Mouse (Mus musculus): ENCODE measurements around the gene Nhlh2.

Gene Nhlh2

GRCm38 (mm10) chr3:102009926-102010381 is at the start of gene Nhlh2:
Gene Nhlh2 (plus strand): TSS chr3:102010076.
- DNase-seq (ENCODE audit: low spot score in 2 of 2) = no peak

- no peak for DNase-seq (ENCODE audit: low spot score in 2 of 2)
Measured at GRCm38 (mm10) chr3:101961146-101961835, 48.6 kb upstream of the Nhlh2 start.

GRCm38 (mm10) chr3:101963501-101963900 is 46.4 kb upstream of the Nhlh2 start:
- DNase-seq (ENCODE audit: low spot score in 2 of 2) = no peak

GRCm38 (mm10) chr3:101964352-101964751 is 45.5 kb upstream of the Nhlh2 start:
- DNase-seq (ENCODE audit: low spot score in 2 of 2) = no peak

- DNase-seq (ENCODE audit: low spot score in 2 of 2) = no peak
Measured at GRCm38 (mm10) chr3:101966825-101967558, 42.9 kb upstream of the Nhlh2 start.

- no peak for DNase-seq (ENCODE audit: low spot score in 2 of 2)
Measured at GRCm38 (mm10) chr3:101975337-101975736, 34.5 kb upstream of the Nhlh2 start.

GRCm38 (mm10) chr3:101978299-101978994 is 31.4 kb upstream of the Nhlh2 start:
- DNase-seq (ENCODE audit: low spot score in 2 of 2) = no peak

GRCm38 (mm10) chr3:101983917-101984316 is 26.0 kb upstream of the Nhlh2 start:
- DNase-seq (ENCODE audit: low spot score in 2 of 2) = no peak

- DNase-seq (ENCODE audit: low spot score in 2 of 2) = no peak
Measured at GRCm38 (mm10) chr3:101985634-101986033, 24.2 kb upstream of the Nhlh2 start.

GRCm38 (mm10) chr3:101990136-101990535 is 19.7 kb upstream of the Nhlh2 start:
- no peak for DNase-seq (ENCODE audit: low spot score in 2 of 2)

- DNase-seq (ENCODE audit: low spot score in 2 of 2) = no peak
Measured at GRCm38 (mm10) chr3:101990995-101991516, 18.8 kb upstream of the Nhlh2 start.

GRCm38 (mm10) chr3:101997851-101998250 is 12.0 kb upstream of the Nhlh2 start:
- no peak for DNase-seq (ENCODE audit: low spot score in 2 of 2)

GRCm38 (mm10) chr3:102010681-102011317 is 923 bp downstream of the Nhlh2 start:
- no peak for DNase-seq (ENCODE audit: low spot score in 2 of 2)

- DNase-seq (ENCODE audit: low spot score in 2 of 2) = no peak
Measured at GRCm38 (mm10) chr3:102011318-102012075, 1.6 kb downstream of the Nhlh2 start.

GRCm38 (mm10) chr3:102012076-102012610 is 2.3 kb downstream of the Nhlh2 start:
- DNase-seq (ENCODE audit: low spot score in 2 of 2) = no peak

GRCm38 (mm10) chr3:102012611-102013211 is 2.8 kb downstream of the Nhlh2 start:
- DNase-seq (ENCODE audit: low spot score in 2 of 2) = no peak

- no peak for DNase-seq (ENCODE audit: low spot score in 2 of 2)
Measured at GRCm38 (mm10) chr3:102020604-102021003, 10.7 kb downstream of the Nhlh2 start.

- no peak for DNase-seq (ENCODE audit: low spot score in 2 of 2)
Measured at GRCm38 (mm10) chr3:102022721-102023120, 12.8 kb downstream of the Nhlh2 start.

- DNase-seq (ENCODE audit: low spot score in 2 of 2) = no peak
Measured at GRCm38 (mm10) chr3:102023337-102023736, 13.5 kb downstream of the Nhlh2 start.

GRCm38 (mm10) chr3:102023829-102024228 is 14.0 kb downstream of the Nhlh2 start:
- no peak for DNase-seq (ENCODE audit: low spot score in 2 of 2)

Measured in spleen, postnatal 4 days (tissue).